Mouse (Mus musculus) mature B cell (primary cell): ENCODE results near the gene Sez6.

Source experiments
- in situ Hi-C: fragments of 300-500 bp; cut with MboI; formaldehyde crosslinking; loops from 2 replicates; pipeline ENCODE4 v1.14.3; 2019

Gene Sez6

DNA sequence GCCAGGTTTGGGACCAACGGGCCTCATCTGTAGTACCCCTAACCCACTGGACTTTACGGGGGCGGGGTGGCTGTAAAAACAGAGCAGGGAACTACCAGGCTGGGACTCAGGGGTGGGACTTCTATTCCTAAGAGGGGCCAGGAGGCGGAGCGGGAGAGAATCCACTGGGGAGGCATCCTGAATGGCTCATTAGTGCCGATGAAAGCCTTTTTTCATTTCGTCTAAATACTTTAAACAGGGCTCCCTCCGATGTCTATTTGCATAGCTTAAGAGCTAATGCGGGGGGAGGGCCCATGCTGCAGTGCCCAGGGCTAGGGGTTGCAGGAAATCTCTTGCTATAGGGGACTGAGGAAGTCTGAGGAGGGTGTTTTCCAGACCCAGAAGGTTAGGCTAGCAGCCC, 17.3 kb downstream of the Sez6 start:
- in situ Hi-C loops, result no loop called here

DNA sequence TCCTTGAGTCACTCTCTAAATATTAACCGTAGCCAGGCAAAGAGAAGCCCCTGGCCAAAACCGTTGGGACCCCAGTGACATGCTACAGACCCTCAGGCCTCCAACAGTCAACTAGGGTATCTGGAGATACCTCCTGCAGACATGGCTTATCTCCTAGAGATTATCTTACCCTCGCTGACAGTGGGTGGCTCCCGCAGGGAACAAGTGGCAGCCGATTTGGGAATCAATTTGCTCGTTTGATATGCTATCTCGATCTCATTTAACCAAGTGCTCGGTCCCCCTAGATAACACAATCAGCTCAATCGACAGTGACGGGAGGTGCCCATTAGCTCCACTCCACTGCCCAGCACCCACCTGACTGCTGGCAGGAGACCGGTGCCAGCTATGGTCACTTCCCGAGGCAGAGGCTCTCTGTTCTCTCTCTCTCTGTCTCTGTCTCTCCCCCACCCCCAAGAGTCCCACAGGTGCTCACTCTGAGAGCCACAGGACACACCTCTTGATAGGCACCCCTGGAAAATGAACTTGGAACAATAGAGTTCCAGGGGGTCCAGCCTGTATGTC, 19.6 kb downstream of the Sez6 start:
- in situ Hi-C loops, result loop anchor here (10.0 kb wide), 1 partner anchor 125 kb away; no protein-coding TSS in a partner anchor

DNA sequence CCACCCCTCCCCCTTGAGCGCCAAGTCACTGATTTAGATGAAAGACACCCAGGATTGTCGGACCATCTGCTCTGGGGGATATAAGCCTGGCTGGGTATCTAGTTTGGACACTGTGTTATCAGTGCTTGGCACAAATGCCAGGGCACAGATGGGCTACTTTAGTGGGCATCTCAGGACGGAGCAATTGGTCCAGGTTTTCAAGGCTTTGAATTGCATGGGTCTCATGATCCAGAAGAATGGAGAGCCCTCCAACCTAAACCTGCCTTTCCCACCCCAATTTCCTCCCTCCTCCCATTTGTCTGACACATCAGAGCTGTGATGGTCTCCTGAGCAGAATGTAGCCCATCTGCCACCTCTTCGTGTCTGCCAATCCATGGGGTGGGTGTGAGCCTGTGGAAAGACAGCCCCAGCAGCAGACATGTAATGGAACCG, 20.2 kb downstream of the Sez6 start:
- in situ Hi-C loops, result loop anchor here (10.0 kb wide), 1 partner anchor 126 kb away; no protein-coding TSS in a partner anchor

DNA sequence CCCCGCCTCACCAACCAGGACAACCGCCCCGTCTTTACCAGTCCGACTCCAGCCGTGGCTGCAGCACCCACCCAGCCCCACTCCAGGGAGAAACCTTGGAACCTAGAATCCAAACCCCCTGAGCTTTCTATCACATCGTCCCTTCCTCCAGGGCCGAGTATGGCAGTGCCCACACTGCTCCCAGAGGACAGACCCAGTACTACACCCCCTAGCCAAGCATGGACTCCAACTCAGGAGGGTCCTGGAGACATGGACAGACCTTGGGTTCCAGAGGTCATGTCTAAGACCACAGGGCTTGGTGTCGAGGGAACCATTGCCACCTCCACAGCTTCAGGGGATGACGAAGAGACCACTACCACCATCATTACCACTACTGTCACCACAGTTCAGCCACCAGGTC, 23.1 kb downstream of the Sez6 start:
- in situ Hi-C loops, result loop anchor here (10.0 kb wide), 1 partner anchor 129 kb away; no protein-coding TSS in a partner anchor

DNA sequence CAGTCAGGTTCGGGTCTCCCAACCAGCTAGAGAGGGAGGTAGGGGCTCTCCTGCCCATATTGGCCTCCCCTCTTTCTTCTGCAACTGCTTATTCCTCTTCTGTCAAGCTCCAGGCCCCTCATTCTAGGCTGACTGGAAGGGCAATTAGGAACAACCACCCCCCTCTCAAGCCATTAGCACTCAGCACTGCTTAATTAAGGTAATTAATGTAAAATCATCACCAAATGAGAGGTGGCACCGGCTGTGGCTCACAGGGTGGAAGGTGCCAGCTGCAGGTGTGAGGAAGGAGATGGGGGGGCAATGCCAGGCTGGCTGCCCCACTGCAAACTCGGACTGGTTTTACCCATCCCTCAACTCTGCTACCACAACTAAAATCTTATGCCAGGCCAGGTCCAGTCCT, 25.8 kb downstream of the Sez6 start:
- in situ Hi-C loops, result loop anchor here (10.0 kb wide), 1 partner anchor 132 kb away; no protein-coding TSS in a partner anchor

DNA sequence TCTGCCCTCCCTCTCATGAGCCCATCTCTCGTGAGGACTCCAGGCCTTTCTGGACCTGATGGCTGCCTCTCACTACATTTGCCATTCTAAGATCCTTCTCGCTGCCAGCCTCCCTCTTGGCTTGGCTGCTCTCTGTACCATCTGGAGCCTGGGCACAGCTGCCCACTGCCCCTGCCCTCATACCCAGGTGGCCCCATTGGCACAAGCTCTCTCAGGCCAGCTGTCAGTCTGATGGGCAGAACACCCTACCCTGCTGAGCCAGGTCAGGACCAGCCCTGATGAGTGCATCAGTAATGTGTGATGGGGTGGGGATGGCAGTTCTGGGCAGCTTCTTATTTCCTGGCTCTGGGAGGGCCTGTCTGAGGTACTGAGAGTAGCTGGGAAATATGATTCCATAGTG, 27.7 kb downstream of the Sez6 start:
- in situ Hi-C loops, result loop anchor here (10.0 kb wide), 1 partner anchor 133 kb away; no protein-coding TSS in a partner anchor

DNA sequence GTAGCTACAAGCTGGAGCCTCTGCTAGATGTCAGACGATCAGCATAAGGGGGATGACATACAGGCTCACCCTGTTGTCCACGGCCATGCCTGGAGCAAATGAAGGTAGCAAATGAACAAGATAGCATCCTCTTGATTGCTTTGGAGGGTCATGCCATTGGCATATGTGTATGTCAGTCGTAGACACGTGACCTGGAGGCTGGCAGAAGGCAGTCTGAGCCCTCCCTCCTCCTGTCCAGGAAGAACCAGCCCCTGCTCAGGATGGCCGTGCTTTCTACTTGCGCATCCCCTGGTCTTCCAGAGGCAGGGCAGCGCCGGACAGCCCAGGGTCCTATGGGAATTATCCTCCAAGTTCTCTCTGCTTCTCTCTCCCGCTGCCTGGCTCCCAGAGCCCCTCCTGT, 28.3 kb downstream of the Sez6 start:
- in situ Hi-C loops, result loop anchor here (10.0 kb wide), 1 partner anchor 134 kb away; no protein-coding TSS in a partner anchor

DNA sequence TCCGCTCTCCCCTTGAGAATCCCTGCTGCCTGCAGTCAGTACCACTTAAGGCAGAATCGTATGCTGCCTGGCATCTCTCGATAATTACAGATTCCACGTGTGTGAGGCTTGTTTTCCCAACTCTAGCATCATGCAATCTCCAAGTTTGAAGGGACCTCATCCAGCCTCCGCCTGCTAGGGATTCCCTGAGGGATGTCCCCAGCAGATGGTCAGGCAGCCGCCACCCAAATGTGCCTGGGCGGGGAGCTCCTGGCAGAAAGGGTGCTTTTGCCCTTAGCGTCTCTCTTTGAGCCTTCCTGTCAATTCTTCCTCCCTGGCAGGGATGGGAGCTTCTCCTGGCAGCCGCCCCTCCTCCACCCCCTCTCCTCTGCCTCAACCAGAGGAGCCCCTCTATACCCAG, 29.6 kb downstream of the Sez6 start:
- in situ Hi-C loops, result no loop called here

DNA sequence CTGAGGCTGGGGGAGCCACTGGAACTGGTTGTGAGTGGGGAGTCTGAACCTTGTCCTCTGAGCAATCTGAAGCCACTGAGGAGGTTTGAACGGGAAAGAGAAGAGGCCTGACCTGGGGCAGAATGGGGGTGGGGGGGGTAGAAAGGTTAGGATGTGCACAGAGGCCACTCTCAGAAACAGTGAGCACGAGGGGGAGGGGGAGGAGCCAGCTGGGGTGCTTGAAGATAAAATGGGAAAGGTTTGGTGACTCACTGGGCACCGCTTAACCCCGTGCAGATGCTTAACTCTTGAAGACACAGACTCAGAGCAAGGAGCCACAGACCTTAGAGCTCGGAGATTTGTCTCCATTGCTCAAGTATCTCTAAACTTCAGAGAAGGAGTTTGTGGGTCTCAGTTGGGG, 30.3 kb downstream of the Sez6 start:
- in situ Hi-C loops, result no loop called here

DNA sequence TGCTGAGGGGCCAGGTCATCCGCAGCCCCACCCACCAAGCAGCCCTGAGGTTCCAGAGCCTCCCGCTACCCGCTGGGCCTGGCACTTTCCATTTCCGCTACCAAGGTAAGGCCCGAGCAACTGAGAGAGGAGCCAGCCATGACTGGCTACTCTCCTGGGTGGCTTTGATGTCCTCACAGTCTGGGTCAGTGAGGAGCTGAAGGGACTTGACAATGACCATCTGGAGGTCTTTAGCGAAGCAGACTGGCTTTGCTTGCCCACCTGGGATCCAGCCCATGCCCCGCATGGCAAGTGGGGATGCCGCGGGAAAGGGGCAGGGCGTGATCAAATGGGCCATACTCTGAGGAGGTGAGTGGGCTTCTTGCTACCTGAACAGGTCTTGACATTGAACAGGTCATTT, 32.3 kb downstream of the Sez6 start:
- in situ Hi-C loops, result no loop called here

DNA sequence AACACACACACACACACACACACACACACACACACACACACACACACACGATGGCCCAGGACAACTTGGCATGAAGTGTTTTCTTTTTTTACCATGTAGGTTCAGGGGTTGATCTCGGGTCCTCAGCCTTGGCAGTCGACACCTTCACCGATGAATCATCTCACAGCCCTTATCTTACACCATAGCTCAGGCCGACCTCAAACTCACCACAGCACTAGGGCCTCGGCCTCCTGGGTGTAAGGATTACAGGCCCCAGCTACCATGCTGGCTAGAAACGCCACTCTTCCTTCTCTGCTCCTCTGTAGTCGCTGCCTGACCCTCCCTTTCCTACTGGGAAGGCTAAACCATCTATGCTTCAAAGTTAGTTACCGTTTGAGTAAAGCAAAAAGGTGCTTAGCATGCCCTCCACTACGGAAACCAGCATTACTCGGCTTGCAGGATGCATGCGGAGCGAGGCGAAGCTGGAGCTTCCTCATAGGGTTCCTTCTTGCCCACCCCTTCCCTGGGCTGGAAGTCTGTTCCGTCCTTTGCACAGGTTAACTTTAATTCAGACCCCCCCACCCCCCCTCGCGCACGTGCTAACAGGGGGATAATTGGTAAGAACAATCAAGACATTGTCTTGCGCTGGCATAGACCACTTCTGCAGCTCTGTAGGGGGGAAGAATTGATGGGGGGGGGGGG, 34.0 kb downstream of the Sez6 start:
- in situ Hi-C loops, result no loop called here

DNA sequence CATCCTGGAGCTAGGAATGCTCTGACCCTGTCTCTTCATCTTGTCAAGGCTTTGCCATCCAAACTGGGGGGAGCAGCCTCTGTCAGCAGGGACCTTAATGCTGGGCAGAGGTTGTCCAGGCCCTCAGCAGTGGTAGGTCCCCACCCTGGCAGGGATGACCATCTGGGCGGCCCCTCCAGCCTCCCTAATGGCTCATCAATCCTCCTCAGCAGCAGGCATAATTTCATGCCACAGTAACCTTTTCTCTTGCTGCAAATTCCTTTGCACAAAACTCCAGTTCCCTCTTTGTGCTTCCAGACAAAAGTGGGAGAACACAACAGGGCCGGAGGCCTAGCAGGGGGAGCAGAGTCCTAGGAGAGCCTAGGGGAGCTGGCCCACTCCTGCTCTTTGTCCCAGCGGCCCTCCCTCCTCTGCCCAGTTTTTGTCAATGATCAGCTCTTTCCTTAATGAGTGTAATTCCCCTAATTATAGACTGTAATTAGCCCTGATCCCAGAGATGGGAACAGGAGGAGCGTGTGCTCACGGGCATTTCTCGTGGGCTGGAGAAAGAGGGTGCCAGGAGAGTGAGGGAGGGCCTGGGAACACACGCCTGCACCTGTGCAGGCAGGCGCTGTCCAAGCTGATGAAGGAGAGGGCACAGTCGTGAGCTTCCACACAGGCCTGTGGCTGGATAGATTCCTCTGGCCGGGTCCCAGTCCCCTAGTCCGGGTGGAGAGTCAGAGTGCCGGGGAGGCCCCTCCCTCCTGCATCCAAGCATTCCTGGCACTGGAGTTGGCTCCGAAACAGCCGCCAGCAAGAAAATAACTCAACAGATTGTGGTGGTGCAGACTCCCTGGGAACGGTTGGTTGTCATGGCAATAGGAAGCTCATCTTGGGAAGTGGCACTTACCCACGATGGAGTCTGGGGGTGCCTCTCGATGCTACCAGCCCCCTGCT, 34.8 kb downstream of the Sez6 start:
- in situ Hi-C loops, result no loop called here

DNA sequence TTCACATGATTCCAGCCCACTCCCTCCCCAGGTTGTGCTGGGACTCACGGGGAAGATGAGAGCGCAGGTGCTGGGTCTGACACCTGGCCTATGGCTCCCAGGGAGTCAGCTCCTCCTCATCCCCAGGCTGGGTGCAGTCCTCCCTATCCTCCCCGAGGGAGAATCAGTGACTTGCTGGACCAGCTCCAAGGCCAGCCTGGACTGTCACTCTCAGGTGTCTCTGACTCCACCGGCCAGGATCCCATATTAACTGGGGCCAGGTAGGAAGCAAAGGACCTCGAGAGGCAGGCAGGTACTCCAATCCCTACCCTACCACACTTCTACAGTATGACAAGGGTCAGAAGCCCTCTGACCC, 35.4 kb downstream of the Sez6 start:
- in situ Hi-C loops, result no loop called here

DNA sequence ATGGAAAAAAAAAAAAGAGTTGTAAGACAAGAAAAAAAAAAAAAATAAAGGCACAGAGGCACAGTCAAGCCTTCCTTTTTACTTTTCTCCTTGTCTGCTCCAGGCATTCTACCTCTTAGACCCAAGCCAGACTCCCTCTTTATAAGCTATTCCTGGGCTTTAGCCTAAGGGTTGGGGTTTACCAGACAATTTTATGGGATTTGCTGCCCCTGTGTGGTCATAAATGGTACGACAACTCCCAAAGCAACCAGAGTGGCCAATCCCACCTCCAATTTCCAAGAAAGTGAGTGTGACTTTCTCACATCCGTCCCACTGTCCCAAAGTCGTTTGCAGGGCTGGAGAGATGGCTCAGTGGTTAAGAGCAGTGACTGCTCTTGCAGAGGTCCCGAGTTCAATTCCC, 36.5 kb downstream of the Sez6 start:
- in situ Hi-C loops, result no loop called here

DNA sequence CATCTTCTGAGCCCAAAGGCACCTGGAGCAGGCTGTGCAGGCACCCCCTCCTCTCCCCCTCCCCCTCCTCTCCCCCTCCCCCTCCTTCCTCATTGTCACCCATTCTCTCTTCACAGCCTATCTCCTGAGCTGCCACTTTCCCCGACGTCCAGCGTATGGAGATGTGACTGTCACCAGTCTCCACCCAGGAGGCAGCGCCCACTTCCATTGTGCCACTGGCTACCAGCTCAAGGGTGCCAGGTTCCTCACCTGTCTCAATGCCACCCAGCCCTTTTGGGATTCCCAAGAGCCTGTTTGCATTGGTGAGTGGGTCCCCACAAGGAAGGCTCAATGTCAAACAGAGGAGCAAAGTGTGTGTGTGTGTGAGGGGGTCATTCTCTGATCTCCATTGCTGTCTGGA, 38.2 kb downstream of the Sez6 start:
- in situ Hi-C loops, result no loop called here

DNA sequence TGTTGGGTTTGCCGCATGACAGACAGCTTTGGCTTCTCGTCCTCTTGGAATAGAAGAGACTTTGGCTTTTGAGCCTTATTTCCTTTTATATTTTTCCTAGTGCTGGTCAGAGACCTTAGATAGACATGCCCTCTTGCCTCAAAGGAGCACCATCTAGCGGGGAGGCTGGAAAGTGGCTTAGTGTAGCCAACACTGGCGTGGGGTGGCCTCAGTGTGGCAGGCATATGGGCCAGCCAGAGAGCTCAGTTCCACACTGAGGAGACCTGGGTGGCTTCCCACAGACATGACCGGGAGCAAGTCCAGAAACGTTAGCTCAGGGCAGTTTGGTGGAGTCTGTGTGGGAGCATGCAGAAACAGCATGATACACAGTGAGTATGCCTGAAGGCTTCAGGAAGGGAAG, 40.1 kb downstream of the Sez6 start:
- in situ Hi-C loops, result no loop called here

DNA sequence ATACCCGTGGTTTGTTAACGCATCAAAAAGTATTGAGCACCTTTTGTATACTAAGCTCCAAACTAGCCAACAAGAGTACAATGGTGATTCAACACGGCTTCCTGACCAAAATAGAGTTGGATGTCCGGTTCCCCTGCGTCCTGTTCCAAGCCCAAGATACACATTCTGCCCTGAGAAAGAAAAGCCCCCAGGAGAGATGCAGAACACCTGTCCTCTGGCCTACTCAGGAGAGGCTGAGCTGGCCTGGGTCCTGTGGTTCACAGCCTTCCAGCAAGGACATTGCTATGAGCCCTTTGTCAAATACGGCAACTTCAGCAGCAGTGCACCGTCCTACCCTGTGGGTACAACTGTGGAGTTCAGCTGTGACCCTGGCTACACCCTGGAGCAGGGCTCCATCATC, 42.9 kb downstream of the Sez6 start:
- in situ Hi-C loops, result no loop called here

DNA sequence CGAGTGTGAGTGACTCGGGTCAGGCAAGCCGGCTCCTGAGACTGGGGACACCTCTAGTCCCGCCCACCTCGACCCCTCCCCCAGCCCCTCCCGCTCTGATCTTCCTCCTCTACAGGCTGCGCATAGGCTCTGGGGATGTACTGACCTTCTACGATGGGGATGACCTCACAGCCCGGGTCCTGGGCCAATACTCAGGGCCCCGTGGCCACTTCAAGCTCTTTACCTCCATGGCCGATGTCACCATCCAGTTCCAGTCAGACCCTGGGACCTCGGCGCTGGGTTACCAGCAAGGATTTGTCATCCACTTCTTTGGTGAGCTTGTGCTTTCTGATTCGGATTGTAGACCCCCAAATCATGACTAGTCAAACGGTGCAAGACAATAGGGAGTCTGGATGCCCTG, 43.7 kb downstream of the Sez6 start:
- in situ Hi-C loops, result no loop called here

DNA sequence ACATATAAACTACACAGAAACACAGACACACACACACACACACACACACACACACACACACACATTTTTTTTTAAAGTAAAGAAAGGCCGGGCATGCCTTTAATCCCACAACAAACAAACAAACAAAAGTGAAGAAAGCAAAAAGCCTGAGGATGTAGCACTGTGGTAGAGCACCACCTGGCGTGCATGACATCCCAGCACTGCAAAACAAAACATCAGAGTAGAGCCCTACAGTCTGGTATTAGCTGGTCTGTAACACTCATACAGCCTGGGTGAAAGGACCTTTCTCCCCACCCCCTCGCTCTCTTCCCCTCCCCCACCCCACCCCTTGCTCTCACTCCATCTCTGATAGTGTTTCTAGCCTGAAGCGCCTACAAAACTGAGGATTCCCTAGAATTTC, 45.3 kb downstream of the Sez6 start:
- in situ Hi-C loops, result no loop called here

DNA sequence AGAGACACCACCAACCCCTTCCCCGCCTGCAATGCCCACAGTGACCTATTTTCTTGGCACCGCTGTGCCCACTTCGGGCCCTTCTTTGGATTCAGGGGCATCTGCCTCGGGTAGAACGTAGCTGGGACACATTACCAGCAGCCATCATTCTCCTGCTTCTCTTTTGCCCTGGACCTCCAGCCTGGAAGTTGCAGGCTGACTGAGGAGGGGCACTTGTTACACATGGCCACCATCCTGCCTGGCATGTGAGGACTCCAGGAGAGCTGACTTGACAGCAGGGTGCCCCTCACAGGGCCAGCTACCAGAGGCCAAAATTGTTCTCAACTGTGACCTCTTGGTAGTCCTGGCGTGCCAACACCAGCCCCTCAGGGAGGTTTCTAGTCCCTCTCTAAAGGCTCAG, 47.6 kb downstream of the Sez6 start:
- in situ Hi-C loops, result no loop called here

DNA sequence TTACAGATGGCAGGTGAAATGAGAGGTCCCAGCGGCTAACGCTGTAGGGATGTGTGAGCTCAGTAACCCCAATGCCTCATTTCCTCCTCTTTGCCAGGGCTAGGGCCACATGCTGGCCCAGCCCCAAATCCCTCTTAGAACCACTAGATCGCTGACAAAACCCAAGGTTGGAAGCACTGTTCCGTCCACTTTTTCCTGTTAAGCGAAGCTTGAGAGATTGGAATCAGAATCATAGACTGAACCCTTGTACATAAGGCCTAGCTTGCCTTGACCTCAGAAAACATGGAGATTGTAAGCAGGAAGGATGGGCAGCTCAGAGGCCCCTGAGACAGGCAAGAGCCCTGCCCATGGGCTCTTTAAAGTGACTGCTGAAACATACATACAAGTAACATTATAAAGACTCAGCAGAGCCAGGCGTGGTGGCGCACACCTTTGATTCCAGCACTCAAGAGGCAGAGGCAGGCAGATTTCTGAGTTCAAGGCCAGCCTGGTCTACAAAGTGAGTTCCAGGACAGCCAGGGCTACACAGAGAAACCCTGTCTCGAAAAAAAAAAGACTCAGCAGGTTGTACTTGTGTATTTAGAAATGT, 48.7 kb downstream of the Sez6 start:
- in situ Hi-C loops, result no loop called here
